Comparison of ENCODE assay signal across 24 mouse cellular contexts in the genomic region with DNA sequence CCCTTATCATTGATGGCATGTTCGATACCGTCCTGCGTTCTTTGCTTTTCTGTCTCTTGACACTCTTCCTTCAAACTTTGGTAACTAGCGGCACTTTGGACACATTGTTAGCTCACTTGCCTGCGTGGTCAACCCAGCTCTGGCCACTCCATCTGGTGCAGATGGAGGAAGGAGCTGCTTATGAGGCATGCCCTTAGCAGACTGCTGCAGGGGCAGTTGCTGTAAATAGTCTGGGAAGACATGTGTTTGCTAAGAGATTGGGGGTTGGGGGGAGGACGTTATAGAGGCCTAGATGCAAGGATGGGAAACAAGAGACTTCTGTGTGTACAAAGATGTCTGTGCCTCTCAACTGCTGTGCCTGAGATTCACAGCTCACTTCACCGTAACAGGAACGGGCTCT.
DNase-seq lines count a peak whose midpoint lies in the region; ATAC-seq and TF ChIP-seq lines count a peak whose summit lies in the region.
"Had no signal": no experiment of that assay in that cellular context is flagged by ENCODE, and none has a peak within 500 bp of the region (broad histone marks: within the 10 kb centered on the region; RNA-seq: fewer than 3 reads in every experiment).

No protein-coding gene starts in this region.

- H3K4me3 ChIP-seq in heart, embryonic 12.5 days: no peak overlapping the region
- H3K4me3 ChIP-seq in intestine, embryonic 16.5 days (ENCODE audit: low read length): no peak overlapping the region
- H3K4me3 ChIP-seq in intestine, postnatal 0 days (ENCODE audit: low read depth, low read length): no peak overlapping the region
- H3K4me3 ChIP-seq in lung, embryonic 16.5 days (ENCODE audit: low read length): no peak overlapping the region
- no peak overlapping the region for H3K4me3 ChIP-seq in embryonic facial prominence, embryonic 13.5 days
- H3K4me3 ChIP-seq: forebrain, embryonic 13.5 days; hindbrain, embryonic 13.5 days; liver, embryonic 15.5 days; megakaryocyte, embryonic 14.5 days; midbrain, embryonic 13.5 days had no signal

- ATAC-seq in heart, embryonic 12.5 days (ENCODE audit: insufficient number of reproducible peaks, low FRiP score): no peak
- ATAC-seq in intestine, embryonic 16.5 days: 0 out of 2 replicates have a peak, but pooled peaks have one; percentile 27
- no peak for ATAC-seq in intestine, postnatal 0 days
- peak; percentile 37 for ATAC-seq in lung, embryonic 16.5 days (ENCODE audit: low read depth)
- no peak; the same call in 1 of the 2 replicates for ATAC-seq in embryonic facial prominence, embryonic 13.5 days (ENCODE audit: insufficient number of reproducible peaks, insufficient read depth, low FRiP score, low TSS enrichment, low read depth)
- ATAC-seq: CD4-positive, CD25-positive, alpha-beta regulatory T cell, adult 4 months; forebrain, embryonic 13.5 days; inflammation-experienced regulatory T-cells, adult 6 months; midbrain, embryonic 13.5 days had no signal

- no peaks in the 10 kb centered on the region for H3K27me3 ChIP-seq in heart, embryonic 12.5 days (replicated peaks)
- no peaks in the 10 kb centered on the region for H3K27me3 ChIP-seq in intestine, embryonic 16.5 days (replicated peaks; ENCODE audit: control insufficient read depth, insufficient read depth, low read length)
- no peaks in the 10 kb centered on the region for H3K27me3 ChIP-seq in intestine, postnatal 0 days (replicated peaks; ENCODE audit: control insufficient read depth, insufficient read depth, low read length)
- H3K27me3 ChIP-seq in lung, embryonic 16.5 days (ENCODE audit: control insufficient read depth, insufficient read depth, low read depth, low read length): no peaks in the 10 kb centered on the region
- no peaks in the 10 kb centered on the region for H3K27me3 ChIP-seq in embryonic facial prominence, embryonic 13.5 days
- H3K27me3 ChIP-seq: forebrain, embryonic 13.5 days; hindbrain, embryonic 13.5 days; liver, embryonic 15.5 days had no signal

- H3K27ac ChIP-seq in heart, embryonic 12.5 days (ENCODE audit: poor library complexity, severe bottlenecking): no peak overlapping the region; the same call in 1 of the 2 replicates
- H3K27ac ChIP-seq in intestine, embryonic 16.5 days (ENCODE audit: low read length): no peak overlapping the region
- H3K27ac ChIP-seq in intestine, postnatal 0 days (ENCODE audit: low read depth, low read length): no peak overlapping the region
- peak overlapping the region; percentile 89 for H3K27ac ChIP-seq in lung, embryonic 16.5 days (ENCODE audit: low read length)
- H3K27ac ChIP-seq in embryonic facial prominence, embryonic 13.5 days: peak overlapping the region; percentile 68
- H3K27ac ChIP-seq: forebrain, embryonic 13.5 days; hindbrain, embryonic 13.5 days; liver, embryonic 15.5 days had no signal

- peak overlapping the region; percentile 31; the same call in 1 of the 2 replicates for H3K9ac ChIP-seq in heart, embryonic 12.5 days
- no peak overlapping the region for H3K9ac ChIP-seq in intestine, embryonic 16.5 days (ENCODE audit: low read depth, low read length)
- no peak overlapping the region for H3K9ac ChIP-seq in intestine, postnatal 0 days (ENCODE audit: low read depth, low read length)
- no peak overlapping the region for H3K9ac ChIP-seq in lung, embryonic 16.5 days (ENCODE audit: low read length)
- 0 out of 2 replicates have a peak overlapping the region, but pooled peaks have one; percentile 11 for H3K9ac ChIP-seq in embryonic facial prominence, embryonic 13.5 days
- H3K9ac ChIP-seq: forebrain, embryonic 13.5 days; hindbrain, embryonic 13.5 days; liver, embryonic 15.5 days; midbrain, embryonic 13.5 days had no signal

- H3K9me3 ChIP-seq in heart, embryonic 12.5 days (replicated peaks): no peaks in the 10 kb centered on the region
- no peaks in the 10 kb centered on the region for H3K9me3 ChIP-seq in intestine, embryonic 16.5 days (ENCODE audit: control insufficient read depth, low read length)
- no peaks in the 10 kb centered on the region for H3K9me3 ChIP-seq in intestine, postnatal 0 days (ENCODE audit: control insufficient read depth)
- H3K9me3 ChIP-seq in lung, embryonic 16.5 days (ENCODE audit: control insufficient read depth, low read length): no peaks in the 10 kb centered on the region
- no peaks in the 10 kb centered on the region for H3K9me3 ChIP-seq in embryonic facial prominence, embryonic 13.5 days
- H3K9me3 ChIP-seq: forebrain, embryonic 13.5 days; hindbrain, embryonic 13.5 days; liver, embryonic 15.5 days; megakaryocyte, embryonic 14.5 days; midbrain, embryonic 13.5 days had no signal

- no peaks in the 10 kb centered on the region for H3K36me3 ChIP-seq in heart, embryonic 12.5 days
- no peaks in the 10 kb centered on the region for H3K36me3 ChIP-seq in intestine, embryonic 16.5 days (ENCODE audit: control insufficient read depth, insufficient read depth, low read length)
- no peaks in the 10 kb centered on the region for H3K36me3 ChIP-seq in intestine, postnatal 0 days (ENCODE audit: control insufficient read depth, insufficient read depth)
- no peaks in the 10 kb centered on the region for H3K36me3 ChIP-seq in lung, embryonic 16.5 days (ENCODE audit: control insufficient read depth, insufficient read depth, low read length)
- no peaks in the 10 kb centered on the region for H3K36me3 ChIP-seq in embryonic facial prominence, embryonic 13.5 days
- H3K36me3 ChIP-seq: hindbrain, embryonic 13.5 days; liver, embryonic 15.5 days; midbrain, embryonic 13.5 days had no signal

- H3K4me2 ChIP-seq in heart, embryonic 12.5 days: no peak overlapping the region
- no peak overlapping the region for H3K4me2 ChIP-seq in intestine, embryonic 16.5 days (ENCODE audit: low read depth, low read length)
- no peak overlapping the region for H3K4me2 ChIP-seq in intestine, postnatal 0 days (replicated peaks; ENCODE audit: low read depth)
- H3K4me2 ChIP-seq in lung, embryonic 16.5 days (ENCODE audit: low read depth, low read length): no peak overlapping the region
- H3K4me2 ChIP-seq in embryonic facial prominence, embryonic 13.5 days: peak overlapping the region; percentile 3; the same call in 1 of the 2 replicates
- H3K4me2 ChIP-seq: forebrain, embryonic 13.5 days; hindbrain, embryonic 13.5 days; liver, embryonic 15.5 days; midbrain, embryonic 13.5 days had no signal

- TF ChIP-seq CTCF in intestine, postnatal 0 days (IDR thresholded peaks at IDR 0.05; ENCODE audit: low read depth): no peak

- DNase-seq in heart, adult 8-10 months (ENCODE audit: low spot score): no peak
- DNase-seq in lung, postnatal 36 days: no peak
- DNase-seq in gastrocnemius, postnatal 4 days (ENCODE audit: low spot score in 2 of 2): no peak
- DNase-seq: adrenal gland, postnatal 14 days; cerebellum, adult 11 months; cerebellum, adult 9-10 months; cerebellum, postnatal 36 days; gastrocnemius, postnatal 14 days; heart, adult 18-20 months; kidney, adult 2 months; kidney, postnatal 36 days; layer of hippocampus, postnatal 36 days had no signal

- H3K4me1 ChIP-seq in heart, embryonic 12.5 days (replicated peaks): peaks cover 40% of the 10 kb centered on the region
- 0 out of 2 replicates have a peak, but pooled peaks cover 8% of the 10 kb centered on the region for H3K4me1 ChIP-seq in intestine, embryonic 16.5 days (ENCODE audit: control insufficient read depth, insufficient read depth, low read length)
- no peaks in the 10 kb centered on the region for H3K4me1 ChIP-seq in intestine, postnatal 0 days (replicated peaks; ENCODE audit: control insufficient read depth, insufficient read depth, low read length)
- H3K4me1 ChIP-seq in lung, embryonic 16.5 days (replicated peaks; ENCODE audit: control insufficient read depth, insufficient read depth, low read length): peaks cover 41% of the 10 kb centered on the region
- H3K4me1 ChIP-seq in embryonic facial prominence, embryonic 13.5 days: peaks cover 52% of the 10 kb centered on the region
- H3K4me1 ChIP-seq: forebrain, embryonic 13.5 days; hindbrain, embryonic 13.5 days; liver, embryonic 15.5 days; midbrain, embryonic 13.5 days had no signal

- 73% methylated on average over 8 of the region's 8 CpGs for WGBS in heart, embryonic 12.5 days
- 63% methylated on average over 8 of the region's 8 CpGs for WGBS in intestine, embryonic 16.5 days
- 65% methylated on average over 8 of the region's 8 CpGs for WGBS in intestine, postnatal 0 days
- WGBS in lung, embryonic 16.5 days: 52% methylated on average over 8 of the region's 8 CpGs
- WGBS in embryonic facial prominence, embryonic 13.5 days: 67% methylated on average over 8 of the region's 8 CpGs

Comparison
In these comparisons a context has a peak if more than half of its experiments do, and no peak if none do; other contexts are left out.
1. ATAC-seq: peak in intestine, embryonic 16.5 days (single experiment) and lung, embryonic 16.5 days (single experiment); none in heart, embryonic 12.5 days (single experiment), intestine, postnatal 0 days (single experiment) and embryonic facial prominence, embryonic 13.5 days (single experiment).
2. H3K27ac ChIP-seq: peak in lung, embryonic 16.5 days (single experiment) and embryonic facial prominence, embryonic 13.5 days (single experiment); none in heart, embryonic 12.5 days (single experiment), intestine, embryonic 16.5 days (single experiment) and intestine, postnatal 0 days (single experiment).
3. H3K9ac ChIP-seq: peak in heart, embryonic 12.5 days (single experiment) and embryonic facial prominence, embryonic 13.5 days (single experiment); none in intestine, embryonic 16.5 days (single experiment), intestine, postnatal 0 days (single experiment) and lung, embryonic 16.5 days (single experiment).